In the genomic region with DNA sequence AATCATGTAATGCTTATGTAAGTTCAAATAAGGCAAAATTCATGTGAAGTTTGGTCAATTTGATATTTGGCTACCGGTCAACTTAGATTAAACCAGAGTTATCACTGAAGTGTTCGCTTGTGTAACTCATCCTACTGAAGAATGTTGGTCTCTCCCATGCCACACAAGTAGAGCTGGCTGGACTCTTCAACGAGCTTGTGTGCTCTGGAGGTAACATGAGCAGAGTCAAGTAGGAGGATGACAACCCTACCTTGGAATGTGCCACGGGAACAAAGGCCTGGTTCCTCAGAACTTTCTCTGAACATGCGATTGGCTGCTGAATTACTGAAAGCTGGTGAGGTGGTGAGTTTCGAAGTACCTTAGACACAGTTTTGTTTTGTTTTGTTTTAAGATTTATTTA, we compare ENCODE assay signal across 30 mouse cellular contexts.
DNase-seq lines count a peak whose midpoint lies in the region; ATAC-seq and TF ChIP-seq lines count a peak whose summit lies in the region.
"Had no signal": no experiment of that assay in that cellular context is flagged by ENCODE, and none has a peak within 500 bp of the region (broad histone marks: within the 10 kb centered on the region; RNA-seq: fewer than 3 reads in every experiment).

No protein-coding gene starts in this region.

- TF ChIP-seq POLR2A in lung, adult 2 months (IDR thresholded peaks at IDR 0.05; ENCODE audit: borderline replicate concordance, extremely low read depth, low read depth, low read length), result no peak
- TF ChIP-seq POLR2A in myocyte (IDR thresholded peaks at IDR 0.05; ENCODE audit: insufficient read length, low read depth), result no peak

- peak; percentile 82 for ATAC-seq in Patski
- ATAC-seq in hindbrain, embryonic 11.5 days (ENCODE audit: low FRiP score), result no peak
- ATAC-seq in kidney, embryonic 15.5 days (replicated peaks; ENCODE audit: low FRiP score), result no peak
- ATAC-seq: intestine, postnatal 0 days had no signal

- CTCF ChIA-PET in Patski (lab: Charles Lee), result no interaction called here

- intact Hi-C loops in left cerebral cortex, postnatal 14 days (cut with DNase I), result no loop called here

- TF ChIP-seq CTCF in Patski (IDR thresholded peaks at IDR 0.05), result no peak
- TF ChIP-seq CTCF in lung, adult 2 months (IDR thresholded peaks at IDR 0.05; ENCODE audit: insufficient read depth, low read length), result no peak

- no peaks in the 10 kb centered on the region for H3K36me3 ChIP-seq in myocyte (ENCODE audit: control insufficient read depth, insufficient read depth)
- H3K36me3 ChIP-seq in hindbrain, embryonic 11.5 days (ENCODE audit: control insufficient read depth, insufficient read depth, low read length), result no peaks in the 10 kb centered on the region
- no peaks in the 10 kb centered on the region for H3K36me3 ChIP-seq in kidney, embryonic 15.5 days
- H3K36me3 ChIP-seq: forebrain, embryonic 12.5 days; heart, embryonic 10.5 days; heart, embryonic 15.5 days; hindbrain, embryonic 12.5 days; liver, embryonic 13.5 days; neural tube, embryonic 13.5 days had no signal

- 59% methylated on average over 6 of the region's 6 CpGs for WGBS in lung, adult 2 months
- WGBS in hindbrain, embryonic 11.5 days, result 83% methylated on average over 6 of the region's 6 CpGs
- 77% methylated on average over 6 of the region's 6 CpGs for WGBS in kidney, embryonic 15.5 days

- H3K9me3 ChIP-seq in hindbrain, embryonic 11.5 days (ENCODE audit: control insufficient read depth, low read length), result no peaks in the 10 kb centered on the region
- no peaks in the 10 kb centered on the region for H3K9me3 ChIP-seq in kidney, embryonic 15.5 days (replicated peaks)
- H3K9me3 ChIP-seq: forebrain, embryonic 12.5 days; heart, embryonic 10.5 days; heart, embryonic 15.5 days; hindbrain, embryonic 12.5 days; liver, embryonic 13.5 days; neural tube, embryonic 13.5 days had no signal

- no peak for DNase-seq in Patski (ENCODE audit: low read depth, low spot score)
- peak; percentile 14 for DNase-seq in lung, adult 2 months
- peak; percentile 24 for DNase-seq in lung, postnatal 10 days
- DNase-seq in left cerebral cortex, postnatal 14 days (ENCODE audit: low spot score in 2 of 2), result no peak
- no peak for DNase-seq in hindbrain, embryonic 11.5 days (ENCODE audit: low spot score)
- DNase-seq: adrenal gland, postnatal 36 days; cerebellum, adult 18-20 months; cerebellum, postnatal 10 days; gastrocnemius, postnatal 25 days; heart, adult 11 months; kidney, adult 9 months; kidney, postnatal 25 days; left cerebral cortex, postnatal 4 days; liver, embryonic 13.5 days; midbrain, embryonic 14.5 days; thymus, adult 2 months; thymus, postnatal 36 days had no signal

- no peak overlapping the region for H3K9ac ChIP-seq in hindbrain, embryonic 11.5 days (ENCODE audit: low read depth, low read length)
- no peak overlapping the region for H3K9ac ChIP-seq in kidney, embryonic 15.5 days
- H3K9ac ChIP-seq: forebrain, embryonic 12.5 days; heart, embryonic 15.5 days; hindbrain, embryonic 12.5 days; liver, embryonic 13.5 days; neural tube, embryonic 13.5 days had no signal

- POLR2A ChIA-PET in Patski (lab: Charles Lee), result no interaction called here

- no peaks in the 10 kb centered on the region for H3K79me2 ChIP-seq in myocyte (ENCODE audit: control insufficient read depth, insufficient read depth)

- H3K4me3 ChIP-seq in lung, adult 2 months (replicated peaks; ENCODE audit: extremely low read depth, low read depth, low read length), result no peak overlapping the region
- no peak overlapping the region for H3K4me3 ChIP-seq in myocyte
- H3K4me3 ChIP-seq in hindbrain, embryonic 11.5 days (ENCODE audit: low read depth, low read length), result no peak overlapping the region
- H3K4me3 ChIP-seq in kidney, embryonic 15.5 days (replicated peaks), result no peak overlapping the region
- H3K4me3 ChIP-seq: erythroblast, embryonic 14.5 days; forebrain, embryonic 12.5 days; heart, embryonic 10.5 days; heart, embryonic 15.5 days; hindbrain, embryonic 12.5 days; layer of hippocampus, adult 2 months; left cerebral cortex, adult 2 months; liver, embryonic 13.5 days; neural tube, embryonic 13.5 days had no signal

- in situ Hi-C loops in Patski (cut with MboI; ENCODE audit: low pct_unique_long_range_greater_than_20kb), result no loop called here

- H3K27ac ChIP-seq in hindbrain, embryonic 11.5 days (ENCODE audit: low read depth, low read length), result no peak overlapping the region
- no peak overlapping the region for H3K27ac ChIP-seq in kidney, embryonic 15.5 days
- H3K27ac ChIP-seq: forebrain, embryonic 12.5 days; heart, embryonic 10.5 days; heart, embryonic 15.5 days; hindbrain, embryonic 12.5 days; layer of hippocampus, adult 2 months; left cerebral cortex, adult 2 months; liver, embryonic 13.5 days; macrophage; neural tube, embryonic 13.5 days had no signal

- H3K4me2 ChIP-seq in myocyte (ENCODE audit: low read depth), result peak overlapping the region; percentile 16
- H3K4me2 ChIP-seq in hindbrain, embryonic 11.5 days (replicated peaks; ENCODE audit: low read depth, low read length), result no peak overlapping the region
- H3K4me2 ChIP-seq in kidney, embryonic 15.5 days, result no peak overlapping the region
- H3K4me2 ChIP-seq: forebrain, embryonic 12.5 days; heart, embryonic 15.5 days; hindbrain, embryonic 12.5 days; liver, embryonic 13.5 days; neural tube, embryonic 13.5 days had no signal

- H3K27me3 ChIP-seq in Patski (no peaks in the 10 kb centered on the region), myocyte (ENCODE audit: control insufficient read depth, insufficient read depth, insufficient read length) (no peaks in the 10 kb centered on the region)
- H3K27me3 ChIP-seq in hindbrain, embryonic 11.5 days (ENCODE audit: control insufficient read depth, insufficient read depth, low read length), result no peaks in the 10 kb centered on the region
- H3K27me3 ChIP-seq in kidney, embryonic 15.5 days, result no peaks in the 10 kb centered on the region
- H3K27me3 ChIP-seq: CH12.LX; forebrain, embryonic 12.5 days; heart, embryonic 15.5 days; hindbrain, embryonic 12.5 days; liver, embryonic 13.5 days; neural tube, embryonic 13.5 days had no signal

- H3K4me1 ChIP-seq in lung, adult 2 months (ENCODE audit: control insufficient read depth, insufficient read depth, low read length), result no peaks in the 10 kb centered on the region
- H3K4me1 ChIP-seq in hindbrain, embryonic 11.5 days (replicated peaks; ENCODE audit: control insufficient read depth, insufficient read depth, low read length), result no peaks in the 10 kb centered on the region
- no peaks in the 10 kb centered on the region for H3K4me1 ChIP-seq in kidney, embryonic 15.5 days
- H3K4me1 ChIP-seq: forebrain, embryonic 12.5 days; hindbrain, embryonic 12.5 days; liver, embryonic 13.5 days; neural tube, embryonic 13.5 days had no signal

- H3ac ChIP-seq in myocyte (ENCODE audit: control insufficient read depth, insufficient read length), result no peak overlapping the region

TF ChIP-seq in myocyte, 11 proteins besides CTCF, POLR2A, EP300 and RAD21:
- TF ChIP-seq MYOG (IDR thresholded peaks at IDR 0.05; ENCODE audit: control insufficient read depth in 1 of 3, insufficient read depth in 1 of 3, insufficient read length in 2 of 3, low read depth in 2 of 3) (no peak), MAX (IDR thresholded peaks at IDR 0.05; ENCODE audit: low read depth) (no peak), SRF (IDR thresholded peaks at IDR 0.05; ENCODE audit: control insufficient read depth, insufficient read length, low read depth) (no peak), TCF3 (IDR thresholded peaks at IDR 0.05; ENCODE audit: insufficient read length, low read depth) (no peak), E2F4 (IDR thresholded peaks at IDR 0.05; ENCODE audit: insufficient read depth) (no peak), USF1 (IDR thresholded peaks at IDR 0.05; ENCODE audit: low read depth) (no peak), POLR2AphosphoS2 (IDR thresholded peaks at IDR 0.05; ENCODE audit: insufficient read length, low read depth) (no peak), MYOD1 (IDR thresholded peaks at IDR 0.05; ENCODE audit: control insufficient read depth in 1 of 3, insufficient read length in 2 of 3, low read depth in 2 of 3) (no peak), TCF12 (IDR thresholded peaks at IDR 0.05; ENCODE audit: insufficient read depth, poor library complexity, severe bottlenecking) (no peak), REST (IDR thresholded peaks at IDR 0.05; ENCODE audit: insufficient read depth, insufficient read length) (no peak), CEBPB (IDR thresholded peaks at IDR 0.05; ENCODE audit: insufficient read depth, poor library complexity, severe bottlenecking) (no peak)

Comparison
In these comparisons a context has a peak if more than half of its experiments do, and no peak if none do; other contexts are left out.
1. DNase-seq: peak in lung, adult 2 months (single experiment) and lung, postnatal 10 days (single experiment); none in Patski (single experiment), left cerebral cortex, postnatal 14 days (0 of 2) and hindbrain, embryonic 11.5 days (single experiment).